Mouse (Mus musculus): ENCODE data around the gene Myof.

Myof gene

GRCm38 (mm10) chr19:38003671-38004521, 39.5 kb downstream of the Myof start:
- peak in 1 of 2 experiments; percentile 41 for DNase-seq (ENCODE audit: low spot score in 2 of 2)

- no peak for DNase-seq (ENCODE audit: low spot score in 2 of 2)
Measured at GRCm38 (mm10) chr19:38002816-38003215, 40.6 kb downstream of the Myof start.

GRCm38 (mm10) chr19:38000990-38001389, 42.4 kb downstream of the Myof start:
- no peak for DNase-seq (ENCODE audit: low spot score in 2 of 2)

- no peak for DNase-seq (ENCODE audit: low spot score in 2 of 2)
Measured at GRCm38 (mm10) chr19:37999941-38000340, 43.4 kb downstream of the Myof start.

- DNase-seq (ENCODE audit: low spot score in 2 of 2) = no peak
Measured at GRCm38 (mm10) chr19:37994301-37994700, 49.1 kb downstream of the Myof start.

- DNase-seq (ENCODE audit: low spot score in 2 of 2) = no peak
Measured at GRCm38 (mm10) chr19:37992184-37992554, 51.2 kb downstream of the Myof start.

GRCm38 (mm10) chr19:37991399-37992183, 51.8 kb downstream of the Myof start:
- peak; percentile 40 to 62 for DNase-seq (ENCODE audit: low spot score in 2 of 2)

GRCm38 (mm10) chr19:37989971-37990370, 53.4 kb downstream of the Myof start:
- no peak for DNase-seq (ENCODE audit: low spot score in 2 of 2)

GRCm38 (mm10) chr19:37988156-37988555, 55.2 kb downstream of the Myof start:
- peak in 1 of 2 experiments; percentile 8 for DNase-seq (ENCODE audit: low spot score in 2 of 2)

- DNase-seq (ENCODE audit: low spot score in 2 of 2) = no peak
Measured at GRCm38 (mm10) chr19:37985730-37986129, 57.6 kb downstream of the Myof start.

GRCm38 (mm10) chr19:37975951-37976350, 67.4 kb downstream of the Myof start:
- DNase-seq (ENCODE audit: low spot score in 2 of 2) = no peak

- DNase-seq (ENCODE audit: low spot score in 2 of 2) = no peak
Measured at GRCm38 (mm10) chr19:37970571-37970970, 72.8 kb downstream of the Myof start.

- DNase-seq (ENCODE audit: low spot score in 2 of 2) = no peak
Measured at GRCm38 (mm10) chr19:37970004-37970403, 73.4 kb downstream of the Myof start.

GRCm38 (mm10) chr19:37965828-37966227, 77.5 kb downstream of the Myof start:
- DNase-seq (ENCODE audit: low spot score in 2 of 2) = no peak

- DNase-seq (ENCODE audit: low spot score in 2 of 2) = peak in 1 of 2 experiments; percentile 8
Measured at GRCm38 (mm10) chr19:37963421-37963820, 80.0 kb downstream of the Myof start.

- DNase-seq (ENCODE audit: low spot score in 2 of 2) = no peak
Measured at GRCm38 (mm10) chr19:37960791-37961190, 82.6 kb downstream of the Myof start.

- no peak for DNase-seq (ENCODE audit: low spot score in 2 of 2)
Measured at GRCm38 (mm10) chr19:37959543-37960215, 83.7 kb downstream of the Myof start.

- no peak for DNase-seq (ENCODE audit: low spot score in 2 of 2)
Measured at GRCm38 (mm10) chr19:37959076-37959475, 84.3 kb downstream of the Myof start.

GRCm38 (mm10) chr19:37957256-37957655, 86.1 kb downstream of the Myof start:
- DNase-seq (ENCODE audit: low spot score in 2 of 2) = peak; percentile 71 to 77

- DNase-seq (ENCODE audit: low spot score in 2 of 2) = peak in 1 of 2 experiments; percentile 15
Measured at GRCm38 (mm10) chr19:37956006-37956405, 87.4 kb downstream of the Myof start.

GRCm38 (mm10) chr19:37955425-37956001, 87.9 kb downstream of the Myof start:
- peak; percentile 67 to 83 for DNase-seq (ENCODE audit: low spot score in 2 of 2)

GRCm38 (mm10) chr19:37954772-37955171, 88.6 kb downstream of the Myof start:
- no peak for DNase-seq (ENCODE audit: low spot score in 2 of 2)

All from heart, adult 9 months (tissue).